Mouse (Mus musculus) ES-E14 (cell line): ENCODE measurements around the gene Kctd6.

Source experiments
- HCFC1 ChIP-seq: IDR thresholded peaks from 2 replicates; pipeline ENCODE4 v1.6.1; 2012; ENCODE audit warnings: low read length, inconsistent platforms, borderline replicate concordance; ENCODE audit not compliant: insufficient read depth
- ZC3H11A ChIP-seq: IDR thresholded peaks from 2 replicates; pipeline ENCODE4 v1.6.1; 2012; ENCODE audit warnings: low read depth, mild to moderate bottlenecking, inconsistent platforms, low read length, borderline replicate concordance

DNA sequence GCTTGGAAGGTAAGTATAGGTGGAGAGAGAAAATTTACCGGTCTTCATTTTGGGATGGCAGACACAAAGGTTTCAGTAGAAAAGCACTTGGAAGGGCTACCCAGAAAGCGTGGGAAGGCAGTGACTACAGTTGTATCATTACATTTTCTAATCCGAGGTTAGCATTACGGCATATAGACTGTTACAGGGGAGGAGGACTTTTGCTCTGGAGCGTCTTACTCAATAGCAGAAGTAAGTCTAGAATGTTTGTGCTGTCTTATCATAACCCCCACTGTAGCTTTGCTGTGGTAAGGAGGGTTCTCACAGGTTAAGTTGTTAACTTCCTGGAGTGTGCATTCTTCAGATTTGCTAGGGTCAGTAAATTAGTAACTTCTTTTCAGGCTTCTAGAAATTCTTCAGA is 2.2 kb downstream of the Kctd6 start:
- TF ChIP-seq HCFC1 (no peak), ZC3H11A (no peak)
